Comparison of ENCODE assay signal across 8 mouse cellular contexts in the genomic region with DNA sequence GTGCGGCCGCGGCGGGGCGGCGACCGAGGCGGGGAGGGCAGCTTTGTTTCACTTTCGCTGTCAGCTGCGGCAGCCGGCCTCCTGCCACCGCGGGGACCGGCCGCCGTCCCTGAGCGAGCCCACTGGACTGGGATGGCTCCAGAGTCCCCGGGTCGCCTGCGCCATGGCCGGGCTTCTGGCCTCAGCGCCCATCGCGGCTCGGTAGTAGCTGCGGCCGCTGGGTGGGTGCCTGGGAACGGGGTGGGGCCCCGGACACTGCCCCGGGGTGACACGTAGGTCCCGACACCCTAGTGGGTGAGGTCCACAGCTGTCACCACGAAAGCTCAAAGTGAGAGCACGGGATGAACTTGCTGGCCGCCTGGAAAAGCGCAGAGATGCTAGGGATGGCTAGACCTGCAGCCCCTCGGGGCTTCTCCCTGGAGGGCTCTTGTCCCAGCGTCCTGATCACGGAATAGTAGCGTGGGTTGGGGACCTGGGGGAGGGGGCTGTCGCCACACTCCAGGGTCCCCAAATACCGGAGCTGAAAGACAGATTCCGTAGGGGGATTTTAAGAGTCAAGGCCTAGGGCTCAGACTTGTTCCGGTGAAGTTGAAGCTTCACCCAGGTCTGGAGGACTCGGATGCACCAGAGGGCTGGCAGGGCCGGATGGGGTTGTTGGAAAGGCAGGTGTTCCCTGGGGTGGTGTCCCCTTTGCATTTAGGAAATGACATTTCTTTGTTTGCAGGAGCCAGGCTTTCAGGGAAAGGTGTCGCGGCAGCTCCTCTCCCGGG. TPM values are rescaled to one million over a fixed set of nuclear protein-coding genes. Genes with fewer than 3 reads are reported as not detected.
DNase-seq lines count a peak whose midpoint lies in the region; ATAC-seq lines count a peak whose summit lies in the region.

No protein-coding gene starts in this region.

- peak; percentile 74 for ATAC-seq in CD4-positive, CD25-positive, alpha-beta regulatory T cell, adult 4 months
- ATAC-seq in forebrain, embryonic 16.5 days: peak; percentile 46
- ATAC-seq in intestine, embryonic 14.5 days (replicated peaks; ENCODE audit: low FRiP score, low TSS enrichment, low read depth): peak; percentile 14; the same call in 1 of the 2 replicates

- H3K36me3 ChIP-seq in forebrain, embryonic 16.5 days (ENCODE audit: control insufficient read depth, insufficient read depth): no peaks in the 10 kb centered on the region
- H3K36me3 ChIP-seq in intestine, embryonic 14.5 days (ENCODE audit: control insufficient read depth, insufficient read depth, low read length): 0 out of 2 replicates have a peak, but pooled peaks cover 3% of the 10 kb centered on the region
- no peaks in the 10 kb centered on the region for H3K36me3 ChIP-seq in splenic B cell, adult 2 months (ENCODE audit: control insufficient read depth, insufficient read depth, low read length, poor library complexity, severe bottlenecking)

- peak; percentile 78 for DNase-seq in adrenal gland, adult 2 months
- no peak for DNase-seq in adrenal gland, postnatal 25 days
- DNase-seq in cerebellum, adult 11-12 months: peak; percentile 53
- peak; percentile 80 for DNase-seq in intestine, embryonic 14.5 days (ENCODE audit: low spot score)
- peak; percentile 21 for DNase-seq in lung, postnatal 14 days
- peak; percentile 12 for DNase-seq in splenic B cell, adult 2 months (ENCODE audit: low read depth, low spot score)

- peak overlapping the region; percentile 99 for H3K4me3 ChIP-seq in forebrain, embryonic 16.5 days (replicated peaks; ENCODE audit: low read length)
- peak overlapping the region; percentile 95 for H3K4me3 ChIP-seq in intestine, embryonic 14.5 days (ENCODE audit: low read depth, low read length)

- H3K4me1 ChIP-seq in forebrain, embryonic 16.5 days (replicated peaks; ENCODE audit: control insufficient read depth, insufficient read depth, low read length): peaks cover 35% of the 10 kb centered on the region
- peaks cover 43% of the 10 kb centered on the region for H3K4me1 ChIP-seq in intestine, embryonic 14.5 days (replicated peaks; ENCODE audit: control insufficient read depth, insufficient read depth, low read length)

- H3K4me2 ChIP-seq in forebrain, embryonic 16.5 days (ENCODE audit: low read length): peak overlapping the region; percentile 94
- peak overlapping the region; percentile 91 for H3K4me2 ChIP-seq in intestine, embryonic 14.5 days (ENCODE audit: low read length)

- WGBS in forebrain, embryonic 16.5 days: under 1% methylated on average over 47 of the region's 49 CpGs
- under 1% methylated on average over 44 of the region's 49 CpGs for WGBS in intestine, embryonic 14.5 days

- H3K27me3 ChIP-seq in forebrain, embryonic 16.5 days (replicated peaks; ENCODE audit: control insufficient read depth, insufficient read depth, low read length): no peaks in the 10 kb centered on the region
- no peaks in the 10 kb centered on the region for H3K27me3 ChIP-seq in intestine, embryonic 14.5 days (replicated peaks; ENCODE audit: control insufficient read depth, insufficient read depth, low read length)
- no peaks in the 10 kb centered on the region for H3K27me3 ChIP-seq in splenic B cell, adult 2 months (ENCODE audit: control insufficient read depth, insufficient read depth, low read length, poor library complexity, severe bottlenecking)

- peak overlapping the region; percentile 98 for H3K9ac ChIP-seq in forebrain, embryonic 16.5 days (replicated peaks; ENCODE audit: low read depth, low read length)
- H3K9ac ChIP-seq in intestine, embryonic 14.5 days (ENCODE audit: low read length): peak overlapping the region; percentile 84

- peak overlapping the region; percentile 86 for H3K27ac ChIP-seq in forebrain, embryonic 16.5 days (ENCODE audit: low read length)
- peak overlapping the region; percentile 85 for H3K27ac ChIP-seq in intestine, embryonic 14.5 days (ENCODE audit: low read depth)

- H3K9me3 ChIP-seq in forebrain, embryonic 16.5 days (ENCODE audit: control insufficient read depth, low read length): no peaks in the 10 kb centered on the region
- no peaks in the 10 kb centered on the region for H3K9me3 ChIP-seq in intestine, embryonic 14.5 days (ENCODE audit: control insufficient read depth, low read length)

RNA-seq across cellular contexts. Expression of a gene that starts 0.6 kb away (rescaled TPM):
- total RNA-seq in adrenal gland, adult 2 months (2021): 100 to 1,000 TPM; 149 to 153 TPM
- polyA plus RNA-seq in adrenal gland, adult 2 months (2012; rRNA removed): 179 and 211 TPM in 2 replicates
- 124 and 135 TPM in 2 replicates for total RNA-seq in adrenal gland, postnatal 25 days (2021)
- 10 to 100 TPM in 1 of 2 experiments, 1 to 10 TPM in 1; 8.2 to 16.3 TPM for polyA plus RNA-seq in CD4-positive, CD25-positive, alpha-beta regulatory T cell, adult 4 months (2017; shearing (Covaris generic))
- 216 and 227 TPM in 2 replicates for polyA plus RNA-seq in forebrain, embryonic 16.5 days (2015; fragmentation: Nextera tagmentation; extraction: Ambion mirVana)
- 63.9 and 70.3 TPM in 2 replicates for polyA plus RNA-seq in intestine, embryonic 14.5 days (2014; fragmentation: Nextera tagmentation; extraction: Ambion mirVana)

RNA-seq across cellular contexts. Expression of a gene that starts 31.2 kb away (rescaled TPM):
- total RNA-seq in adrenal gland, adult 2 months (2021): 1 to 10 TPM; 6.7 to 8.6 TPM
- polyA plus RNA-seq in adrenal gland, adult 2 months (2012; rRNA removed): 10.0 and 11.5 TPM in 2 replicates
- 16.9 and 17.8 TPM in 2 replicates for total RNA-seq in adrenal gland, postnatal 25 days (2021)
- 10 to 100 TPM; 20.4 to 22.9 TPM for polyA plus RNA-seq in CD4-positive, CD25-positive, alpha-beta regulatory T cell, adult 4 months (2017; shearing (Covaris generic))
- 40.7 and 53.5 TPM in 2 replicates for polyA plus RNA-seq in forebrain, embryonic 16.5 days (2015; fragmentation: Nextera tagmentation; extraction: Ambion mirVana)
- polyA plus RNA-seq in intestine, embryonic 14.5 days (2014; fragmentation: Nextera tagmentation; extraction: Ambion mirVana): 106 and 113 TPM in 2 replicates

RNA-seq across cellular contexts. Expression of a gene that starts 38.8 kb away (rescaled TPM):
- total RNA-seq in adrenal gland, adult 2 months (2021): 10 to 100 TPM in 1 of 2 experiments, 1 to 10 TPM in 1; 8.9 to 28.6 TPM
- 38.0 and 44.1 TPM in 2 replicates for polyA plus RNA-seq in adrenal gland, adult 2 months (2012; rRNA removed)
- total RNA-seq in adrenal gland, postnatal 25 days (2021): 18.2 and 34.2 TPM in 2 replicates
- polyA plus RNA-seq in CD4-positive, CD25-positive, alpha-beta regulatory T cell, adult 4 months (2017; shearing (Covaris generic)): 1 to 10 TPM; 5.5 to 8.3 TPM
- 1.5 and 2.1 TPM in 2 replicates for polyA plus RNA-seq in forebrain, embryonic 16.5 days (2015; fragmentation: Nextera tagmentation; extraction: Ambion mirVana)
- 10.0 and 10.9 TPM in 2 replicates for polyA plus RNA-seq in intestine, embryonic 14.5 days (2014; fragmentation: Nextera tagmentation; extraction: Ambion mirVana)

RNA-seq across cellular contexts. Expression of a gene that starts 56.1 kb away (rescaled TPM):
- total RNA-seq in adrenal gland, adult 2 months (2021): 1 to 10 TPM; 3.8 to 5.1 TPM
- 0.46 and 0.92 TPM in 2 replicates for polyA plus RNA-seq in adrenal gland, adult 2 months (2012; rRNA removed)
- total RNA-seq in adrenal gland, postnatal 25 days (2021): 4.7 and 6.2 TPM in 2 replicates
- polyA plus RNA-seq in CD4-positive, CD25-positive, alpha-beta regulatory T cell, adult 4 months (2017; shearing (Covaris generic)): under 1 TPM; 0.79 to 0.99 TPM
- polyA plus RNA-seq in forebrain, embryonic 16.5 days (2015; fragmentation: Nextera tagmentation; extraction: Ambion mirVana): 4.3 and 7.5 TPM in 2 replicates
- 0.75 and 0.84 TPM in 2 replicates for polyA plus RNA-seq in intestine, embryonic 14.5 days (2014; fragmentation: Nextera tagmentation; extraction: Ambion mirVana)

Comparison
In these comparisons a context has a peak if more than half of its experiments do, and no peak if none do; other contexts are left out.
1. ATAC-seq: peak in every context shown above with its lines; median percentile 74 in CD4-positive, CD25-positive, alpha-beta regulatory T cell, adult 4 months; 46 in forebrain, embryonic 16.5 days; 14 in intestine, embryonic 14.5 days.